Mouse (Mus musculus): ENCODE measurements at regions not wholly inside any gene's neighbourhood (a gene's known extent, or its start where the extent isn't known, plus 50 kb on each side); places are given as distances from the start of the nearest gene placed in this dataset.

DNA sequence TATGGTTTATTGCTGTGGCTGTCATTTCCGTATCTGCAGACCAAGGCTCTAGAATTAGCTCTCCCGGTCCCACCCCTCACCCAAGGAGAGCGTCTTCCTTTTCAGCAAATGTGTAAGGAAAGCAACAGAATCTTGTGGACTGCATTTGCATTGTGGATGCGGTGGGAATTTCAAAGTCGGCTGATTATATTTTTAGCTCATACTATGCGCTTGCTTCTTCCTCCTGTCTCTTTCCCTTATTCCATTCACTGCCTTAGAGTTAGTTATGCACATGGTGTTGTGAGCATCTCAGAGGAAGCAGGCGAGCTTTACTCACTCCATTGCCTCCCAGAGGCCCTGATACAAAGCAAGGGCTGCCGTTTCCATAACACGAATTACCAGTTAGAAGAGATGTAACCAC, 375.6 kb upstream of the Slc30a5 start:
- no peak for TF ChIP-seq CTCF (IDR thresholded peaks at IDR 0.05; ENCODE audit: extremely low read depth, insufficient read depth, insufficient read length, insufficient replicate concordance)
- no peak for TF ChIP-seq POLR2A (IDR thresholded peaks at IDR 0.05; ENCODE audit: low read depth, low read length)

Measured in spleen, adult 2 months (tissue).